Mouse (Mus musculus): ENCODE measurements at regions not wholly inside any gene's neighbourhood (a gene's known extent, or its start where the extent isn't known, plus 50 kb on each side); places are given as distances from the start of the nearest gene placed in this dataset.

DNA sequence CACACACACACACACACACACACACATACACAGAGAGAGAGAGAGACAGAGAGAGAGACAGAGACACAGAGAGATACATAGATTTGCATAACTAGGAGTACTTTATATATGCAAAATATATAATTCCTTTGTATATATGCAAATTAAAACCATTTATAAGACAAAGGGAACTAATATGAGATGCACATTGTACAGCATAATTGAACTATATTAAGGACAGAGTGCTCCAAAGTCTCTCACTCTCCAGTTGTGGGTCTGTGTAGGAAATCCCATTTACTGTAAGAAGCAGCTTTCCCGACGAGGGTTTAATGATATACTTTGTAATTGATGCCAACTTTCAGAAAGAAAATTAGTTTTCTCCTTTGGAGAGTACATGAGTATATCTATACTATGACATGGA lies 134.9 kb downstream of the Gm1140 start:
- peak; percentile 3 for DNase-seq (ENCODE audit: low read depth)
- TF ChIP-seq CTCF (IDR thresholded peaks at IDR 0.05; ENCODE audit: borderline replicate concordance, extremely low read depth, insufficient read depth, insufficient read length) (no peak), POLR2A (IDR thresholded peaks at IDR 0.05; ENCODE audit: borderline replicate concordance, extremely low read depth, insufficient read depth, insufficient read length, poor library complexity, severe bottlenecking) (no peak)
